Mouse (Mus musculus) kidney, adult 11 months (tissue): ENCODE data around the gene Pmpca.
A peak's percentile ranks its signal among the peaks of the same experiment; 100 is the strongest.
"Not testable (repeated sequence)": the region's sequence is repeated elsewhere in the genome, so short reads cannot be mapped to it uniquely, and the experiment has no call there.

Source experiments
- DNase-seq: peaks from one replicate; pipeline ENCODE4 v3.0.0; 2022

Gene Pmpca

DNA sequence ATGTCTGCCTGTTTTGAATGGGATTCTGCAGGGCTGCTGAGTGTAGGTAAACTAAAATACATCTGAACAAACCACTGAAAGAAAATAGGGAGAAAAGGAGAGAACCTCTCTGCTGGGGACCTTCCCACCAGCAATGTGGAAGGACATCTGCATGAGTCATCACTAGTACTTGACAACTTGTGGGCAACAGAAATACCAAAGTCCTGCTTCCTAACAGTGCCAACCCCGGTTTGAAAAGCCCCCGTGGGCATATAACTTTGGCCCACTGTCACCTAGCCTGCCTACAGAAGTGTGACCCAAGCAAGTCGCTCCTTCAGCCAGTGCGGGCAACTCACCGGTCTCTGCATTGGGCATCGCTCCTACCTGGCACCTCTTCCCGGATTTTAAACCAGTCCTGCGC lies 16.7 kb upstream of the Pmpca start:
- DNase-seq: no peak

DNA sequence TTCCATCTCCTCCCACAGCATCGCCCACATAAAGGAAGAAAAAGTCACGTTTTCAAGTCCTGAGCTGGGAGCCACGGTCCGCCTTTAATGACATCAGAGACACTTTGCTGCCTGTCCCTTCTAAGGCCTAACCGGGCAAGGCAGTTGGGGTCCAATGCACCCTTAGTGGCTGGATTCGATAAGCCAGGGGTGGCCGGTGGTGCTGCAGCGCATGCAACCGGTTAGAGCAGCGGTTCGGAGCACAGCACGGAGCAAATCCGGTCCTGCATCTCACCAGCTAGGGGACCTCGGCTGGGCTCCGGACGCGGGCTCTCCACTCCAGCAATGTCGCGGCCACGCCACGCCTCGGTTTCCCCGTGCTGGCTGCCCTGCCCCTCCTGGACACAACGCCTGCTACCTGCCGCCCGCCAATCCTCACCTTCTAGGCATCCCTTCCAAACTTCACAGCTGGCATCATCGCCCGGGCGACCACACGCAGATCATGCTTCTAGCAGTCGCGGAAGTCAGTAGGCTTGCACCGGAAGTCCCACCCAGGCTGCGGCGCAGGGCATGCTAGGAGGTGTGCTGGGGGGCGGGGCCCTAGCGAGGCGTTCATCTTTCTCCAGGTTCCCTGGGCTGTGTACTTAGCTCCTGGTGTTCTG lies 8.9 kb upstream of the Pmpca start, which contains the start of gene Snapc4:
Gene Snapc4 (minus strand): TSS at position 523 of the 641 bp plus-strand sequence.
- peak; percentile 85 for DNase-seq

DNA sequence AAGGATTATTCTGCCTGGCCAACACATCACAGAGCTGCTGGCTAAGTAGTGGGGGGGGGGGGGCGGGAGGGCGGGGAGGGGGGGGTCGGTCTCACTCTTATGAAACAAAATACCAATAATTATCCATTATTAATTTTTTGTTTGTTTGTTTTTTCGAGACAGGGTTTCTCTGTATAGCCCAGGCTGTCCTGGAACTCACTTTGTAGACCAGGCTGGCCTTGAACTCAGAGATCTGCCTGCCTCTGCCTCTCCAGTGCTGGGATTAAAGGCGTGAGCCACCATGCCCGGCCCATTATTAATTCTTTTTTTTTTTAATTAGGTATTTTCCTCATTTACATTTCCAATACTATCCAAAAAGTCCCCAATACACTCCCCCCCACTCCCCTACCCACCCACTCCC lies 8.3 kb upstream of the Pmpca start:
- not testable (repeated sequence) for DNase-seq

DNA sequence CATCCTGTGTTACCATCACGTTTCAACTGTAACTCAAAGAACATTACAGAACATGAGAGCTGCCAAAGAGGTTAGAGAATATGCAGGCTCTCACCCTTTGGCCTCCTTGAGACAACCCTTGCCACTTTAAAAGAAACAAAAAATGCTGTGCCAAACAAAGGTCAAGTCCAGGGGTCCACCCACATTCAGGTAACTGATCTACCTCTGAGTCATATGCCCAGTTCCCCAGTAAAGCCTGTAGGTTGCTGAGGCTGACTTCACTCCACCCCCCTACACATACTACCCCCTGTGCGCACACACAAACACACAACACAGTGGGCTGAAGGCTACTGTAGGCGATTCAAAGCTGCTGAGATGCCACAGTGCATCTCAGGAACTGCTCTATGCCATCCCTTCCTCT lies 1.4 kb upstream of the Pmpca start:
- peak; percentile 69 for DNase-seq

DNA sequence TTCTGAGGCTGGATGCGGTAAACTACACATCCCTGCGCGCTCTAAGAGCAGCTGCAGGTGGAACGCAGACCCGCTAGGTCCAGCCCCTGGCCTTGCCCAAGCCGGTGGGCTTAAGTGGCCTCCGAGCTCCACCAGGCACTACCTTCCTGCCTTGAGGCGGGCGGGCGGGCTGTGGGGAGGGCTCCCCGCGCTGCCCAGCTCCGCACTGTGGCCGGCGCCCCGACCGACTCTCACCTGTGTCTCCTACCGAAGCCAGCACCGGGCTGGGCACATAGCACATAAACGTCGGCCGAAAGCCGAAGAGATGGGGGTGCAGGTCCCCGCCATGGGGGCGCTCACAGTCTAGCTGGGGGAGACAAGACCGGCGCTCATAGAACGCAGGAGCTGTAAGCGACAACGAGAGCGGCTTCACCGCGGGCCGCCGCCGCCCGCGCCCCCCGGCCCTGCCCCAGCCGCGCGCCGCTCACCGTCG lies 421 bp upstream of the Pmpca start:
- DNase-seq: no peak

DNA sequence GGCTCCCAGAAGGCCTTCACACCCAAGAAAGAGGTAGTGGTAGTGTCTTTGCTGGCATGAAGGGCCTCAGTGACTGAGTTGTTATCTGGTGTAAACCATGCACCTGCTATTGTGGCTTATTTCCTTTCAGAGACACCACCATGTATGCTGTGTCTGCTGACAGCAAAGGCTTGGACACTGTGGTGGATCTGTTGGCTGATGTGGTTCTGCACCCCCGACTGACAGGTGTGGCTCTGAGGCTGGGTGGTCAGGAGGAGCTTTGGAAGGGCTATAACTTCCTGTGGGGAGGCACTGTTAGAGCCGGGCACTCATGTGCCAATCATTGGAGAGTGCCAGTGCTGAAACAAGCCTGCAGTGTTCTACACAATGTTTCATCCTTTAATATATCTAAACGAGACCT lies 1.8 kb downstream of the Pmpca start:
- no peak for DNase-seq

DNA sequence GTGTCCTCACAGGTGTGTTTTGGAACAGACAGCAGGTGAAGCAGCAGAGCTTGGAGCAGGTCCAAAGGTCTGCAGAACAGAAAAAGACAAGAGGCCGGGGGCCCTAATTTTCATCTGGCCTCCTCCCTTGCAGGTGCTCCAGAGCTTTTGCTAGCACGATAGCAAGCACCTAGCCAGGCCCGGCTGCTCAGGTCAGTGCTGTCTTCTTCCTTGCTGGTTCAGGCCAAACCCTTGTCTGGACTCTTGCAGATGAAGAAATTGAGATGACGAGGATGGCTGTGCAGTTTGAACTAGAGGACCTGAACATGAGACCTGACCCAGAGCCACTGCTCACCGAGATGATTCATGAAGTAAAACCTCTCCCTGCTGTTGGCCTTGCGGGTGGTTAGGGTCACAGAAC lies 2.5 kb downstream of the Pmpca start:
- DNase-seq: no peak

DNA sequence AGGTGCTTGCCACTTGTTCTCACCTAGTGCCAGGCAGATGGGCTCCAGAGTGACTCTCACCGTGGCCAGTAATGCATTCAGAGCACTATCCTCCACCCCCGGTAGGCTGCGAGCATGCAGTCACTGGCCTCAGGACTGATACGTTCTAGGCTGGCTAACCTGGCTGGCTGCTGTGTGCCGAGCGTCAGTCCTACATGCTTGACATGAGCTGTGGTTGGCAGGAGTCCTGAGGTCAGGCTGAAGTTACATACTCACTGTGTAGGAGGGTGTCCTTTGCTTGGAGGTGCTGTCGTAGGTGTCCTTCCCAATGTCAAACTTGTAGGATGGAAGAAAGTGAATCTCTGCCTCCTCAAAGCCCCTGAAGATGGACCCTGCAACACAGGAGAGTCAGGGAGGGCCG lies 9.8 kb downstream of the Pmpca start:
- DNase-seq: peak; percentile 52

DNA sequence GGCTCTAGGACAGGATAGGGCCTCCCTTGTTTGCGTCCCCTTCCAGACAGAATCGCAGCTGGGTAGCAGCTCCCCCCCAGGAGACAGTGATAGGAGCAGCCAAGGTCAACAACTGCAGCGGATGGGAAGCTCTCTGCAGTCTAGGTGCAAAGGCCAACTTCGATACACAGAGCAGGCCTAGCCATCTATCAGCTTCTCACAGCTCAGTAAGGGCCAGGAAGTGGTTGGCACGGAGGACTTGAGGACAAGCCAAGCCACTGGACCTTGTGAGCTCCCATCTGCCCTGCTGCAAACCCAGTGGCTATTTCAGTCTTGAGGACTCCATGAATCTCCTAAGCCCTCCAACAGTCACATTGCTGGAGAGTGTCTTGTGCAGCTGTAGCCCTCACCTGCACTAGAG lies 10.5 kb downstream of the Pmpca start:
- DNase-seq: peak; percentile 85

DNA sequence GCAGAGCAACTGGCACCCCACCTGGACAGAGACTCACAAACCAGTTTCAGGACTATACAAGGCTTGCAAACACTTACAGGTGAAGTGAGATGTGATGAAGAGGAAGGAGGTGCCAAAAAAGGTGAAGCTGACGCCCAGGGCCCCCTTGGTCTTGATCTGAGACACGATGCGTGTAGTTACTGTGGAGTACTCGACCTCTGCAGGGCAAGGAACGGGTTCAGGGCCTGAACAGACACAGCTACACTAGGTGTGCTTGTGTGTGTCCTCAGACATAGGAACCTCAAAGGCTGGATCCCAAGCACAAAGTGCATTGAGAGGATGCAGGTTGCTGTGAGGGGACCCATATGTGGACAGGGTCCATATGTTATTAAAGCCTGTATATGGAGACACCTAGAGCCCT lies 11.2 kb downstream of the Pmpca start:
- DNase-seq: no peak

DNA sequence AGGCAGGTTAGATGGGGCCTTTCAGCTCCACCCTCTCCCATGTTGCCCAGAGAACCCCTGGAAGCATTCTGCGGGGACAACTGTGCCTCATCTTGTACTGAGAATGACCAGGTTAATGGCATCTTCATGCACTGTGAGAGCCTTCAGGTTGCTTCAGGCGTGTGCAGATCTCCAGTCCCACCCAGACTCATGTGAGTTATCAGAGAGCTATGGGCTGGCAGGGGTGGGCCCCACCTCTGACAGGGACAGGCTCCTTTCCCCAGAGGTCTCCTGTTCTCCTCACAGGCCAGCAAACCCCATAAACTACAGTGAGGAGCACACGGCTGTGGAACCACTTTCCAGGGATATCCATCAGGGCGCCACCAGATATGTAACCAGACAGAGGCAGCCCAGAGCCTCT lies 11.9 kb downstream of the Pmpca start:
- no peak for DNase-seq

DNA sequence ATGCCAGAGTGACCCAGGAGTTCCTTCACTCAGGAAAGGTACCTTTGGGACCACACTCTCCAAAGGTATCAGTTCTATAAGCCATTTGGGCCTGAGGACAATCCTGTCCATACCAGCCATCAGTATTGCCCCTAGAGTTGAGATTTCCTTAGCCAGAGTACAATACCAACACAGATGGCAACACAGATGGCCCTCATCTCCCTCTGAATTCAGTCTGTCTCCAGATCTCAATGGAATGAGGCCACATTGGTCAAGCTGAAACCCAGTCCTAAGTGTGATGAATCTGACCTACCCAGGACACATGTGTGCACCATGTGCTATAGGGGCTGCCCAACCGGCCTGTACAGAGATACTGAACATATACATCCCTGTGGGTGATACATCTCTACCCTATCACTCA lies 13.1 kb downstream of the Pmpca start:
- DNase-seq: no peak

DNA sequence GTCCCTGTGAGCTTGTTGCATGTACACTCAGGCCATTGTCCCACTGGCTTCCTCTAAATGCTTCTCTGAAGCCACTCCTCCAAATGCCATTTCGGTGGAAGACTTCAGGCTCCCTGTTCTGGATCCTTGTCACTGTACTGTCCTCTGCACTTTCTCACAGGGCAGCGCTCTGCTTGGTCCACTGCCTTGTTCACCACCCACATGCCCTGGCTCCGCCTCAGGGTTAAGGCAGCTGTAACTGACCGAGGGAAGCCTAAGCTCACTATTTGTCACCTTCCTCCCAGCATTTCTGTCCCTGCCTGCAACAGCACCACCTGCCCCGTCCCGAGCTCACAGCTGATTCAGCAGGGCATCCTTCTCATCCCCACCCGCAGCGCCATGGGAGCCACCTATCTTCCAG lies 14.2 kb downstream of the Pmpca start:
- peak; percentile 74 for DNase-seq

DNA sequence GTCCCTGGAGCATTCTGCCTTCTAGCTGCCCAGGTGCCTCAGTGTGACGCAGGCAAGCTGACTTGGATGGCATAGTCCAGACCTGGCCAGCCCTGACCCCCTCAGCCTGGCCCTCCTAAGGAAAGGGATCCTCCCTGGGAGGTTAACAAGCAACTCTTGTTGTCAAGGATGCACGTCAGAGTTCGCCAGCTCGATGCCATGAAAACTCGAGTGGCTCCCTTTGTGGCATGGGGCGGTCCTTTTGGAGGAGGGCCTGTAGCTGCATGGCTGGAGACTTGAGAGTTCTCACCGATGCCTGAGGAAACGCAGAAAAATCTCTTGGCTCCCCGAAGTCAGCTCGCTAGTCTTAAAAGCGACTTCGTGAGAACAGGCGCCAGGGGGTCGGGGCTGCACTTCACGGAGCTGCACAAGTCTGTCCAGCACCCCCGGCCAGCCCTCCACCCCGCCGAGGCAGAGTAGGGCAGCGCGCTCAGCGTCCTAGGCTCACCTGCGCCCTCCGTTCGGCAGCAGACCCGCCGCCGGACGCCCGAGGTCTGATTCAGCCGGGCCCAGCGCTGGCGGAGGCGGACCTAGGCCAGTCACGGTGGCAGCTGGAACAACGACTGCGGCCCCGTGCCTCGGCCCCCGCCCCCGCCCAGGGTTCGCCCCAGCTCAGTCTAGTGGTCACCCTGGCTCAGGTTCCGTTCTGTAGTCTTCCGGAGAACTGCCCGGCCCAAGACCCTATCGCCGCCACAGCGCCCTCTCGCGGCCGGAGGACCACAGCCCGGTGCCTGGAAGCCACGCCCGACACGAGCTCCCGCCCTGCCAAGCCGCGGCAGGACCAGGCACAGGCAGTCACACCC lies 19.6 kb downstream of the Pmpca start, which contains the start of gene Inpp5e:
Gene Inpp5e (minus strand): TSS at position 689 of the 842 bp plus-strand sequence.
- peak; percentile 95 for DNase-seq

DNA sequence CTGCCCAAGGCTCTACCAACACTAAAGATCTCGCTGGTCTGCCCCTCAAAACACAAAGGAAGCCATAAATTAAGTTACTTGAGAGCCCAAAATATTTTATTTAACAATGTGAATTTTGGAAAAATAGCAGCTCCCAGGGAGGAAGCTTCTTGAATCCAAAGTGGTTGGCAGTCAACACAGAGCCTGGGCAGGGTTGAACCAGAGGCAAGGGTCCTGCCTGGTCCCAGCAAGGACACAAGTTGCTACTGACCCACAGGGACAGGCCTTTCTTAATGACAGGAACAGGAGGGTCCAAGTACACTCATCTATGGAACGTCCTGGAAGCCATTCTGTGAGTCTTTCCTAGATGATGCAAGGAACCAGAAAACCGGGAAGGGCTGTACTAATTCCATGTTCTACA lies 20.2 kb downstream of the Pmpca start:
- DNase-seq: no peak

DNA sequence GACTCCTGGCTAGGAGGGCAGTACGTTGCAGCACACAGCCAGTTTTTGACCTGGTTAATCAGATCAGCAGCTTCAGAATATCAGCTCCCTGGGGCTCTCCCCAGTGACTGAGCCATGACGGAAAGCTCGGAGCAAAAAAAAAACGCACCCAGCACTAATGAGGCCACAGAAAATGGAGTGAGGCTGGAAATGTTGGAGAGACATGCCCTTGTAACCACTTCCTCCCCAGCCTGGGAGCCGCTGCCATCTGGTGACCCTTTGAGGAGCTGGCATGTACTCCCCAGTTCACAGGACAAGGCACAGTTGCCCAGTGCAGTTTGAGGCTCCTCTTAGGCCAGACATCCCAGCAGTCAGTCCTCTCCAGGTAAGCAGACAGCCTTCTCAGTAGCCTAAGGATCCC lies 21.0 kb downstream of the Pmpca start:
- DNase-seq: no peak

DNA sequence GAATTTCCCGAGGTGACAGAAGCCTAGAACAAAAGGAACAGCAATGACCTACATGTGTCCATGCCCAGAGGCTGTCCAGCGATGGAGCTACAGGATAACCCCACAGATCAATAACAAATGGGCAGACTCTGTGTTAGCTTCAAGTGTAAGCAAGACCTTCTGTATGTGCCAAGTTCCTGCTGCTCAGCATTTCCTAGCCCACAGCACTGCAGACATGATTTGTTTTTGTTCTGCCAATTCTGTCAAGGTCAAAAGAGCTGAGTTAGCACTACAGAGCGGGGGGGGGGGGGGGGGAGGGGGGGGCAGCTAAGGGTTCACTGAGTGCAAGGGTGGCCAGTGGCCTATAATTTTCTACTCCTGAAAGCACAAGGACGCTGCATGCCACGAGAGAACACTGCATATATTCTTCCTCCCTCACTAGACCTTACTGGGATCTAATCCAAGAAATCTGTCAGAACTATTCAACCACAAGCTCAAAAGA lies 21.8 kb downstream of the Pmpca start:
- DNase-seq: peak; percentile 70

DNA sequence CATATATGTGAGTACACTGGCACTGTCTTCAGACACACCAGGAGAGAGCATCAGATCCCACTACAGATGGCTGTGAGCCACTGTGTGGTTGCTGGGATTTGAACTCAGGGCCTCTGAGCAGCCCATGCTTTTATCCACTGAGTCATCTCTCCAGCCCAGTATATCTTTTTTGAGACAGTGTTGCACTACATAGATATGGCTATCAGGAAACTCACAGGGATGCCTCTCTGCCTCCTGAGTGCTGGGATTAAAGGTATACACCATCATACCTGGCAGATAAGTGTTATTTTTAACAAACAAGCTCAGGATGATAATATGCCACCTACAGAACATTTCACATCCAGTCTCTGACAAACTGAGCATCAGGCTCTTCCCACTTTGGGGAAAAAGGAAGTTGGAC lies 27.9 kb downstream of the Pmpca start:
- no peak for DNase-seq

DNA sequence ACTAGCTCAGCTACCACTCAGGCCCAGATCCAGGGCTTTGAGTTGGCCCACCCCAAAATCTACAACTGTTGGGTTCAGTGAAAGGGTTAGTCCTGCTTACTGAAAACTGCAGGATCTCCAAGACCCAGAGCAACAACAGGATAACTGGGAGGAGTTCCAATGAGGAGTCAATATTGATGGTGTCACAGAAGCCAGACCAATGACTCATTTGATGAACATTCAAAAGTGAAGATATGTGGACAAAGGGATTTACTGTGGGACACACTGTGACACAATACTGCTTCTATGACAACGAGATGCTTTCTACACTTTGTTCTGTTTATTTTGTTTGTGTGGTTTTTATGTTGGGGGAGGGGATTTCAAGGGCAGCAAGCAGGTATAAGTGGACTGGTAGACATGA lies 29.0 kb downstream of the Pmpca start:
- no peak for DNase-seq

DNA sequence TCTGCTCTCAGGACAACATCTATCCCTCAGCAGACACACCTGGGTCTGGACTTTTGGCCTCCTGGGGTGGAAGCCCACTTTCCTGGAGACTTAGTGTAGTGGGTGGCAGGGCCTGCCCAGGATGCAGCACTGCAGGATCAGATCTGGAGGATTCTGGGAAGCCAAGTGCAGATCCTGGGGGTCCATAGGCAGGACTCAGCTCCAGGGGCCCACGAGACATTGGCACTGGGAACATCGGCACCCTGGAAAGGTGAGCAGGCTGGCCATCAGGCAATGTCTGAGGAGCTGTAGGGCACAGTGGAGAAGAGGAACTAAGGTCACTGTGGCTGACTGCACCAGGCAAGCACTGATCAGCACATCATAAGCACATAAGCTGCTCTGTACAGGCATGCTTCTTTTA lies 32.8 kb downstream of the Pmpca start:
- no peak for DNase-seq

DNA sequence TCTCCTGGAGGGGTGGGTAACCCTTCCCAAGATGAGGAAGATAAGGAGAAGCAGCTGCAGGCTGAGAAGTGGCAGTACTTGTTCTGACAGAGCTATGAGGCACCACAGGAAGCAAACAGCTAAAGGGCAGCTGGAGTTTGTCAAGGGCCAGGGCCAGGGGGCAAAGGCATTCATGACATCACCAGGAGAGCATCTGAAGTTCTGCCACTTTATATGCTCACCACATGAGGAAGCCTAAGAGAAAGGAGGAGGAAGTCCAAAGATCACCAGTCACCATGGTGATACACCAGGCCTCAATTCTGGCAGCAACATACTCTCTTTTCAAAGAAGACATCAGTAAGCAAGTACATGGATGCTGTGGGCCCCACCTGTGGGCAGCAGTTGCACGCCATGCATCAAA lies 33.9 kb downstream of the Pmpca start:
- peak; percentile 83 for DNase-seq

DNA sequence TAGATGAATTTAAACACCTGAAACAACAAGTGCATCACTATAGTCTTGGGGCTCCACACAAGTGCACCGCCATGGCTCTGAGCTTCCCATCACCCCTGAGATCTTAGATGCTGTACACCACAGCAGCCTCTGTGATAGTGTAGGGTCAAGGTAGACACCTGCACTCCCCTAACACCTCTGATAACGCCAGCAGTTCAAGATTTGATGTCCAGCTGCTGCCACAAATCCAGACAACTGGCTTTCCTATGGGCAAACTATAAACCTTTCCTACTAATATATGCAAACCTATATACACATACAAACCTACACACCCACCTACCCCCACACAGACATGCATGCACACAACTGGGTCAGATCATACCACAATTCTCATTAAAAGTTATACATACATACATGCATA lies 35.4 kb downstream of the Pmpca start:
- DNase-seq: no peak

DNA sequence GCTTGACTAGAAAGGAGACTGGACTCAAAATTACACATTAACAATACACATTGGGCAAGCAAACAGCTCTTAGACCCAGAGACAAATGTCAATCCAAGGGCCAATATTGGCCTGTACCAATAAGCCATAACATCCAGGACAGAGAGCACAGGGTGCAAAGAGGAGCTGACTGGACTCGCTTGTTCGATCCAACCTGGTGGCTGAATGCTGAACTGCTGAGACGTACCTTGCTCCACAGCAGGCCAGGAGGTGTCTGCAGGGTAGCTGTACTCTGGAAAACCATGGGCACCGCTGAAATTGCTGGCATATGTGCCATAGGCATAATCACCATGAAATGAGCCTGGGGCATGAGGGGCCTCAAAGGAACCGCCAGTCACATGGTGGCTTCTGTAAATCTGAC lies 40.7 kb downstream of the Pmpca start:
- DNase-seq: no peak
